Mouse (Mus musculus) limb, embryonic 15.5 days (tissue): Measurements from ENCODE around the gene Lpin3. TPM values are rescaled to one million over a fixed set of nuclear protein-coding genes. Genes with fewer than 3 reads are reported as not detected.

Experiments
- ATAC-seq: fragments of 200-750 bp; cut with Nextera tagmentation; 2 replicates; pipeline ENCODE4 v1.8.0; 2017; ENCODE audit warnings: low read depth, moderate TSS enrichment; ENCODE audit not compliant: insufficient number of reproducible peaks, low FRiP score, low TSS enrichment
- H3K27ac ChIP-seq: fragments of 300-500 bp; sonication (generic); 2 replicates; pipeline ENCODE4 v1.5.1; 2015; ENCODE audit warnings: moderate library complexity, mild to moderate bottlenecking, inconsistent platforms
- H3K27me3 ChIP-seq: fragments of 300-500 bp; sonication (generic); 2 replicates; pipeline ENCODE4 v1.6.1; 2015; ENCODE audit warnings: inconsistent platforms
- H3K36me3 ChIP-seq: fragments of 300-500 bp; sonication (generic); 2 replicates; pipeline ENCODE4 v1.6.1; 2015; ENCODE audit warnings: inconsistent platforms
- H3K4me1 ChIP-seq: fragments of 300-500 bp; sonication (generic); 2 replicates; pipeline ENCODE4 v1.6.1; 2015; ENCODE audit warnings: inconsistent platforms
- H3K4me2 ChIP-seq: fragments of 300-500 bp; sonication (generic); 2 replicates; pipeline ENCODE4 v1.6.1; 2015; ENCODE audit warnings: mild to moderate bottlenecking, inconsistent platforms
- H3K4me3 ChIP-seq: fragments of 300-500 bp; sonication (generic); 2 replicates; pipeline ENCODE4 v1.5.1; 2015; ENCODE audit warnings: mild to moderate bottlenecking, inconsistent platforms
- H3K9ac ChIP-seq: fragments of 300-500 bp; sonication (generic); 2 replicates; pipeline ENCODE4 v1.6.1; 2015; ENCODE audit warnings: inconsistent platforms
- H3K9me3 ChIP-seq: fragments of 300-500 bp; sonication (generic); 2 replicates; pipeline ENCODE4 v1.6.1; 2016; ENCODE audit warnings: inconsistent platforms
- WGBS: fragments of 180-500 bp; shearing (Covaris S2); methylation state at CpG from one replicate; pipeline ENCODE4 v1.1.7; 2015; 5-methylcytosine and 5-hydroxymethylcytosine counted together
- polyA plus RNA-seq: library from polyadenylated mRNA; unstranded; fragments of >200 nt; fragmentation: Nextera tagmentation; extraction: Ambion mirVana; gene quantifications from 2 replicates; pipeline ENCODE4 v1.2.1, GENCODE M21; 2015

Gene Lpin3
- polyA plus RNA-seq, 1 experiment from 2014 or later = 4.7 TPM

DNA sequence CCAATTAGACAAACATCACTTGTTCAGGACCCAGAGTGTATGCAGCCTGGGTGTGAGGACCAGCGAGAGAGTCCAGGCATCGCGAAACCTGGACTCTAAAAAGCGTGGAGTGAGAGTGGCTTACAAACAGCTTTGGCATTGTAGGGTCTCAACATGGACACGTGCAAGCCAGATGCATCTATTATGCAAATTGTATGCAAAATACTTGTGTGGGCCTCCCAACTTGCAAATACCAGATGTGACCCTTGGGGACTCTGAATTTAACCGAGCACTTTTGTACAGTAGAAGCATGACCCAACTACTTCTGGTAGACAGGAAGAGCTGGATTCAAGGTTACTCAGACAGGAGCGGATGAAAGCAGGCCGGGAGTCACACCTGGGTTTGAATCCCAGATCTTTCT, 36.2 kb downstream of the Lpin3 start:
- ATAC-seq = no peak
- no peaks in the 10 kb centered on the region for H3K9me3 ChIP-seq
- H3K4me1 ChIP-seq = peaks cover 46% of the 10 kb centered on the region
- no peaks in the 10 kb centered on the region for H3K36me3 ChIP-seq
- no peak overlapping the region for H3K4me2 ChIP-seq
- H3K4me3 ChIP-seq = no peak overlapping the region
- 71% methylated on average over 8 of the region's 8 CpGs for WGBS
- no peak overlapping the region for H3K9ac ChIP-seq
- H3K27ac ChIP-seq = no peak overlapping the region
- peaks cover 11% of the 10 kb centered on the region; the same call in 1 of the 2 replicates for H3K27me3 ChIP-seq

DNA sequence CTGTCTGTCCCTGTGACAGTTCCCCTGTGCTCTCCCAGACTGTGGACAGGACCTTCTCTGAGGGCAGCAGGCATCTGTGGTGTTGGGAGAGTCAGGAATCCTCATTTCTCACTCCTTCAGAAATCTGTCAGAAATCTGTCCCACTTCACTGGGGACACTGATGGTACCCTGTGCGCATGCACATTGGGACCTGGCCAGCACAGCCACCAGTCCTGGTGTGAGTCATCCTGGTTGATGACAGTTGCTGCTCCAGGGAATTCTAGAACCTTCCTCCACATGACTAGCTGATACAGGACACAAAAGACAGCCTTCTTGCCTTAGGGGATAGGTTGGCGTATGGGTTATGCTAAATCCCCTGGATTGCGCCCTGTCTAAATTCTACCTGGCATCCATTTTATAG, 36.8 kb downstream of the Lpin3 start:
- Histone ChIP-seq H3K27ac (no peak overlapping the region), H3K4me1 (peaks cover 45% of the 10 kb centered on the region), H3K9ac (no peak overlapping the region), H3K9me3 (no peaks in the 10 kb centered on the region), H3K4me2 (no peak overlapping the region), H3K27me3 (peaks cover 9% of the 10 kb centered on the region; the same call in 1 of the 2 replicates), H3K4me3 (no peak overlapping the region), H3K36me3 (no peaks in the 10 kb centered on the region)
- ATAC-seq = no peak
- 82% methylated on average over 3 of the region's 3 CpGs for WGBS

DNA sequence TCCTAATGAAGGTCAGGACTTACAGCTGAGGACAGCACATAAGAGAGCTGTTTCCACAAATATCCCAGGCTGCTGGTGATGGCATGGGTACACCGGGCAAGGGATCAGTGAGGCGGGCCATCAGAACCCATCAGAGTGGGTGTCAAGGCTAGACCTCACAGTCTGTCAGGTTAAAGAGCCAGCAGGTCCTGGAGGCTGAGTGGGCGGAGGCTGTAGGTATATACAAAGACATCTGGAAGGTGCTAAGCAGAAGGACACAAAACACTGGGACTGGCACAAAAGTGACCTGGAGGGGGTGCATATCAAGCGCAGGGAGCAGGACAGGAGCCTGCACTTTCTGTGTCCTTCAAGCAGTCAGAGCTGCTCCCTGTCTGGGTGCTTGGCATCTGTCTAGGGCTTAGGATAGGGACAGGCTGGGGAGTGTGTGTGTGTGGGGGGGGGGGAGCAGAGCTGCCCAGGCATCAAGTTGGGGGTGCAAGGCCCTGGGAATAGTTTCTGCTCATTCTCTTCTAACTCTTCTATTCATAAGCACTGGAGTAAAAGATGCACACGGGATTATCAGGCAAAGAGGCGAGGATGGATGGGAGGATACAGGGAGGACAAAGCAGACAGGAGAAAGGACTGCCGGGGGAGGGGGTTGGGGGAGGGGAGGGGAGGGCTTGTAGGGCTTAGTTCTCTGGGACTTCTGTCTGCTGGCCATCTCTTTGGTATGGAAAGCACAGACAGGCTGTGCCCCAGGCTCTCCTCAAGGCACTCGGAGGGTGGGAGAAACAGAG, 37.9 kb downstream of the Lpin3 start:
- no peak for ATAC-seq
- Histone ChIP-seq H3K9ac (no peak overlapping the region), H3K9me3 (no peaks in the 10 kb centered on the region), H3K27me3 (no peaks in the 10 kb centered on the region), H3K27ac (no peak overlapping the region), H3K4me3 (no peak overlapping the region), H3K4me1 (peaks cover 39% of the 10 kb centered on the region), H3K4me2 (no peak overlapping the region), H3K36me3 (no peaks in the 10 kb centered on the region)
- WGBS = 68% methylated on average over 8 of the region's 8 CpGs

DNA sequence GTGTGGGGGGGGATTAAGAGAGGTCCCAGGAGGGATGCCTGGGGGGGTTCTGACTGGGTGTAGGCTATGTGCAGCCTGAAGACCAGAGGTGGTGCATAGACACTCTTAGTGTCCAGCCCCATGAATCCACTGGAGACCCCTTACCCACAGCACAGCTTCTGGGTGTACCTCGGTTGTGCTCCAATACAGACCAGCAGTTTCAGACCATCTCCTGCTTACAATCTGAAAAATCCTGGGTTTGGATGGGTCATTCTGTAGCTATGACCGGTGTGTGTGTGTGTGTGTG, 38.4 kb downstream of the Lpin3 start:
- ATAC-seq = no peak
- 75% methylated on average over 2 of the region's 2 CpGs for WGBS
- Histone ChIP-seq H3K4me1 (peaks cover 39% of the 10 kb centered on the region), H3K4me2 (no peak overlapping the region), H3K36me3 (no peaks in the 10 kb centered on the region), H3K9me3 (no peaks in the 10 kb centered on the region), H3K27ac (no peak overlapping the region), H3K9ac (no peak overlapping the region), H3K27me3 (no peaks in the 10 kb centered on the region), H3K4me3 (no peak overlapping the region)

DNA sequence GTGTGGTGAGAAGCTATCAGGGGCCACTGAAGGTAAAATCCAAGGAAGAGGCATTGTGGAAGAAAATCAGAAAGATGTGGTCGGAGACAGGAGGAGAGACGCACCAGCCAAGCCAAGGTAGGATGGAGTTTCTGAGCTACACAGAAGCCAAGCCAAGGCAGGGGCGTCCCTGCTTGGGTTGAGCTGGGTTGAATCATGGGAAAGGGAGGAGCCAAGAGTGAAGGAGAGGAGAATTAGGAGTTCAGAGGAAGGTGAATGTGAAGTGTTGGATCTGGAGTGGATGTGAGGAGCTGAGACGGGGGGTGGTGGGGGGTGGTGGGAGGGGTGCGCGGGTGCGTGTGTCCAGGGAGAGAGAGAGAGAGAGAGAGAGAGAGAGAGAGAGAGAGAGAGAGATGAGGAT, 40.8 kb downstream of the Lpin3 start:
- WGBS = 51% methylated on average over 7 of the region's 7 CpGs
- no peak overlapping the region for H3K4me2 ChIP-seq
- ATAC-seq = no peak

DNA sequence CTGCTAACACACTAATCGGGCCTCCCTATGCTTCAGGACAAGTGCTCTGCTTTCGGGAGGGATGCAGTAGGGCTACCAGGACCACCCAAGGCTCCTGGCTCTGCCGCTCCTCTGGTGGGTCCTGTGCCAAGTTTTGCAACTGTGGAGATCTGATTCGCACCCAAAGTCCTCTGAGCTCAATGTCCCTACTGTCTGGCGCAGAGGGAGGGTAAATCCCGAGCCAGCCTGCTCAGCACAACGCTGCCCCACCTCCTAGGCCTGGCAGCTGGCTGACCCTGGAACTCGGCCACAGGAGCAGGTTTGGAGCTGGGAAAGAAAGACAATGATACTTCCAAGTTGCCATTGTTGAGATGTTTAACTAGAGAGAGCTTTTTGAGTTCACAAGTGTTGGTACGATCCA, 44.7 kb downstream of the Lpin3 start:
- no peak overlapping the region for H3K9ac ChIP-seq
- H3K27ac ChIP-seq = peak overlapping the region; percentile 84
- no peak overlapping the region for H3K4me2 ChIP-seq
- no peaks in the 10 kb centered on the region for H3K36me3 ChIP-seq
- H3K9me3 ChIP-seq = no peaks in the 10 kb centered on the region
- WGBS = 49% methylated on average over 9 of the region's 9 CpGs
- no peak overlapping the region for H3K4me3 ChIP-seq
- ATAC-seq = peak; percentile 40; the same call in 1 of the 2 replicates
- no peaks in the 10 kb centered on the region for H3K27me3 ChIP-seq
- H3K4me1 ChIP-seq = peaks cover 30% of the 10 kb centered on the region

More for the DNA sequence above, 40.8 kb downstream of the Lpin3 start:
- 0 out of 2 replicates have a peak overlapping the region, but pooled peaks have one; percentile 18 for H3K27ac ChIP-seq
- no peaks in the 10 kb centered on the region for H3K9me3 ChIP-seq
- H3K4me1 ChIP-seq = peaks cover 35% of the 10 kb centered on the region
- H3K9ac ChIP-seq = no peak overlapping the region
- H3K27me3 ChIP-seq = no peaks in the 10 kb centered on the region
- H3K4me3 ChIP-seq = no peak overlapping the region
- no peaks in the 10 kb centered on the region for H3K36me3 ChIP-seq

DNA sequence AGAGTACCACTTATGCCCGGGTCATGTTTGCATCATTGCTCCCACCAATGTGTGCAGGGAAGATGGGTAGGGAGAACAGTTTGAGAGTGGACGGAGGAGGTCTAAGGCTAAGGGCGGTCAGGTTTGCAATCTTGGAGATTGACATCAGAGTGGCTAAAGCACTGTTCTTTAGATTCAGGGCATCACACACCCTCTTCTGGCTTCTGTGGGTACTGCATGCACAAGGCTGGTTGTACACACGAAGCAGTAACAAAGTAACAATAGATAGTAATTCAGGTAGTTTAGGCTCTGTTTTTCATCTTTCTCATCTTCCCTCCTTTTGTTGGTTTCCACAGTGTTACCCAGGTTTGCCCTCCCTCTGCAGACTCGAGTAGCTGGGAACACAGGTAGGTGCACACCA, 50.9 kb downstream of the Lpin3 start:
- H3K36me3 ChIP-seq = no peaks in the 10 kb centered on the region
- 94% methylated on average over 5 of the region's 5 CpGs for WGBS

DNA sequence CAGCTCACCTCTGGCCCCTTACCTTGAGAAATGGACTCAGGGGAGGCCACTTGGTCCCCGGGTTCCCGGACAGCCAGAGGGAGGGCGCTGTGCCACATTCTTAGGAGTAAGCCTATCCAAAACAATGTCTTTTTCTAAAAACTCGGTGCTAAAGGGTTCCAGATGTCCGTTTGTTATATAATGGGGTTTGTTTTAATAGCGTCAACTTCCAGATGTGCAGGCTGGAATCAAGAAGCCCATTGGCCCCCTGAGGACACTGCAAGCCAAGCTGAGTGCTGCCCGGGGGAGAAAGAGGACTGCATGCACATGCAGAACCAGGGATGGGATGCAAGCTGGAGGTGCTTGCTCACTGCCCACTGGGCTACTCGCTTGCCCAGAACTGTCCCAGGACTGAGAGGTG, 51.9 kb downstream of the Lpin3 start:
- Histone ChIP-seq H3K9me3 (no peaks in the 10 kb centered on the region), H3K4me2 (peak overlapping the region; percentile 19; the same call in 1 of the 2 replicates), H3K27ac (peak overlapping the region; percentile 77), H3K36me3 (no peaks in the 10 kb centered on the region), H3K9ac (no peak overlapping the region), H3K4me1 (peaks cover 26% of the 10 kb centered on the region), H3K27me3 (no peaks in the 10 kb centered on the region), H3K4me3 (no peak overlapping the region)
- WGBS = 23% methylated on average over 8 of the region's 8 CpGs
- peak; percentile 73 for ATAC-seq

More for the DNA sequence above, 50.9 kb downstream of the Lpin3 start:
- Histone ChIP-seq H3K9me3 (no peaks in the 10 kb centered on the region), H3K27ac (no peak overlapping the region), H3K27me3 (no peaks in the 10 kb centered on the region), H3K4me3 (no peak overlapping the region), H3K9ac (no peak overlapping the region), H3K4me1 (peaks cover 26% of the 10 kb centered on the region), H3K4me2 (no peak overlapping the region)
- no peak for ATAC-seq

DNA sequence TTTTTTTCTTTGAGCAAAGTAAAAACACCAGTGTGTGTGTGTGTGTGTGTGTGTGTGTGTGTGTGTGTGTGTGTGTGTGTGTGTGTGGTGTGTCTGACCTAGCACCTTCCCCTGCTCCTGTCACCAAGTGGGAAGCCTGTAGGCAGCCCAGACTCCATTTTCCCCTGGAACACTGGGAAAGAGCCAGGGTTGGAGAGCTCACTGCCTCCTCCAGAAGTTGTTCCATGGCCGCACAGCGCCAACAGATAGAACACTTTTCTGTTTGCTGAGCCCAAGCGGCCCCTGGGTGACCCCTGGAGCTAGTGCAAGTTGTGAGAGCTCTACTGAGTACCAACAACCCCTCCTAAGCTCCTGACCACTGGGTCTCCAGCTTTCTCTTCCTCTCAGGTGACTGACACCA, 52.5 kb downstream of the Lpin3 start:
- peak overlapping the region; percentile 19; the same call in 1 of the 2 replicates for H3K4me2 ChIP-seq
- no peak for ATAC-seq
- 40% methylated on average over 3 of the region's 3 CpGs for WGBS
- H3K36me3 ChIP-seq = no peaks in the 10 kb centered on the region
- no peaks in the 10 kb centered on the region for H3K9me3 ChIP-seq
- H3K9ac ChIP-seq = no peak overlapping the region
- H3K4me3 ChIP-seq = no peak overlapping the region
- peaks cover 26% of the 10 kb centered on the region for H3K4me1 ChIP-seq
- no peaks in the 10 kb centered on the region for H3K27me3 ChIP-seq
- H3K27ac ChIP-seq = peak overlapping the region; percentile 77

DNA sequence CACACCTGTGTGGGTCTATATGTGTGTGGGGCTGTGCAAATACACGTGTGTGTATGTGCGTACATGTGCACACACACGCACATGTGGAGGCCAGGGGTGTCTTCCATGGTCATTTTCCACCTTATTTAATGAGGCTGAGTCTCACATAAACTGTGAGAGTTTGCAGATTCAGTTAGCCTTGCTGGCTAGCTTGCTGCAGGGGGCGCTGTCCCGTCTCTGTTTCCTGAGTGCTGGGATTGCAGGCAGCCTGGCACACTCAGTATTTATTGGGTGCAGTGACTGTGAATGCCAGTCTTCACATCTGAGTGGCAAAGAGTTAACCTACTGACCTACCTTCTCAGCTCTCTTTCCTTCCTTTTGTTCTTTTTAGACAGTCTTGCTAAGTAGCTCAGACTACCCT, 53.4 kb downstream of the Lpin3 start:
- ATAC-seq = no peak
- Histone ChIP-seq H3K9ac (no peak overlapping the region), H3K27me3 (no peaks in the 10 kb centered on the region), H3K4me1 (peaks cover 26% of the 10 kb centered on the region), H3K9me3 (no peaks in the 10 kb centered on the region), H3K27ac (no peak overlapping the region), H3K4me3 (no peak overlapping the region), H3K4me2 (no peak overlapping the region), H3K36me3 (no peaks in the 10 kb centered on the region)
- 63% methylated on average over 5 of the region's 5 CpGs for WGBS

DNA sequence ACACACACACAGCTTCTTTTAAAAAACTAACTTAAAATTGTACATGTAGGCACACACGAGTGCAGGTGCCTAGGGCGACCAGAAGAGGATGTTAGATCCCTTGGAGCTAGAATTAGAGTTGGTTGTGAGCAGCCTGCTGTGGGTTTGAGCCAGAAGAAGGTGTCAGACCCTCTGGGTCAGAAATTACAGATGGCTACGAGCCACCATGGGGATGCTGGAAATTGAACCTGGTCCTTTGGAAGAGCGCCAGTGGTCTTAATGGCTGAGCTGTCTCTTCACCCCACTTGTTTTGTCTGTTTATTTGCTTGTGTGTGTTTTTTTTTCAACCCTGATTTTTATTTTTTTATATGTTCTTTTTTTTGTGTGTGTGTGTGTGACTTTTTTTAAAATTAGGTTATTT, 54.0 kb downstream of the Lpin3 start:
- H3K4me3 ChIP-seq = no peak overlapping the region
- no peaks in the 10 kb centered on the region for H3K27me3 ChIP-seq
- peaks cover 26% of the 10 kb centered on the region for H3K4me1 ChIP-seq
- H3K9ac ChIP-seq = no peak overlapping the region
- no peak for ATAC-seq
- H3K4me2 ChIP-seq = no peak overlapping the region
- H3K27ac ChIP-seq = no peak overlapping the region
- H3K9me3 ChIP-seq = no peaks in the 10 kb centered on the region
- 60% methylated on average over 4 of the region's 4 CpGs for WGBS
- no peaks in the 10 kb centered on the region for H3K36me3 ChIP-seq

DNA sequence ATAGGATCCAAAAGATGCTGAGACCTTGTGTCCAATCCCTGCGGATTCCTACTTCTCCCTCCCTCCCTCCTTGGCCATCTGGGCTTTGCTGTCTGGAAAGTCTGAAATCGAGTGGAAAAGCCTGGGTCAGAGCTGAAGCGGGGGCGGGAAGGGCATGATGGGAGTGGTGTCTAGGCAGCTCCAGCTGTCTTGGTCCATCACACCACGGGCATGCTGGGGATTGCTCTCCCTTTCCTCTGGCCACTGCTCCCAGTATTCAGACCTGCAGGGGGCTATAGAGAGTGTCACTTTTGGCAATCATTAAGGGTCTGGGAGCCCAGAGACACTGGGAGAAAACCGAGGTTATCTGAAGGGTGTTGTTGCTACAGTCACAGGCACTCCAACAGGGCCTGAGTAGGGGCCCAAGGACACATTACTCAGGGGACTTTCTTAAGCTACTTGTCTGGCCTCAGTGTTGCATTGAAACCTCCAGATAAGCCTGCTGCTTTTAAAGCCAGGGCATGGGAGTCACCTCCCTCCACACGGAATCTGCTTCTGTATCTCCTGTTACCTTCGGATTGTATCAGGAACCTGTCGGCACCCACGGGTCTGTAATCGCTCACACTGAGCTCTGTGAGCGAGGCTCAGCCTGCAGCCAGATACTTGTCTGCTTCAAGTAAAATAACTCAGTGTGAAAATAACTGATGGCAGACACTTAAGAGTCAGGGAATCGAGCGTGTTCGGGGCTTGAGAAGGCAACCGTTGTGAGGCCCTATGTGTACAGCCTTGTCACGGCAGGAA, 60.6 kb downstream of the Lpin3 start:
- no peak; the same call in 1 of the 2 replicates for ATAC-seq
- H3K9me3 ChIP-seq = no peaks in the 10 kb centered on the region
- H3K9ac ChIP-seq = no peak overlapping the region
- peaks cover 6% of the 10 kb centered on the region for H3K36me3 ChIP-seq
- H3K27ac ChIP-seq = no peak overlapping the region
- WGBS = 63% methylated on average over 17 of the region's 17 CpGs
- H3K4me3 ChIP-seq = no peak overlapping the region
- H3K27me3 ChIP-seq = no peaks in the 10 kb centered on the region
- H3K4me2 ChIP-seq = no peak overlapping the region
- peaks cover 10% of the 10 kb centered on the region; the same call in 1 of the 2 replicates for H3K4me1 ChIP-seq
